Mouse (Mus musculus) hindbrain, embryonic 16.5 days (tissue): ENCODE measurements at regions not wholly inside any gene's neighbourhood (a gene's known extent, or its start where the extent isn't known, plus 50 kb on each side); places are given as distances from the start of the nearest gene placed in this dataset.

Source experiments
- ATAC-seq: fragments of 200-750 bp; cut with Nextera tagmentation; 2 replicates; pipeline ENCODE4 v1.8.0; 2017; ENCODE audit warnings: moderate TSS enrichment, moderate library complexity
- H3K27ac ChIP-seq: fragments of 300-500 bp; sonication (generic); 2 replicates; pipeline ENCODE4 v1.5.1; 2014; ENCODE audit warnings: low read depth, mild to moderate bottlenecking, control low read depth, low read length, moderate library complexity
- H3K27me3 ChIP-seq: fragments of 300-500 bp; sonication (generic); replicated peaks from 2 replicates; pipeline ENCODE4 v1.6.1; 2014; ENCODE audit warnings: low read length; ENCODE audit not compliant: control insufficient read depth, insufficient read depth
- H3K36me3 ChIP-seq: fragments of 300-500 bp; sonication (generic); 2 replicates; pipeline ENCODE4 v1.6.1; 2014; ENCODE audit warnings: mild to moderate bottlenecking, low read length, moderate library complexity, mixed read lengths; ENCODE audit not compliant: control insufficient read depth, insufficient read depth
- H3K4me1 ChIP-seq: fragments of 300-500 bp; sonication (generic); 2 replicates; pipeline ENCODE4 v1.6.1; 2014; ENCODE audit warnings: low read depth, low read length; ENCODE audit not compliant: control insufficient read depth, insufficient read depth
- H3K4me2 ChIP-seq: fragments of 300-500 bp; sonication (generic); 2 replicates; pipeline ENCODE4 v1.6.1; 2014; ENCODE audit warnings: mild to moderate bottlenecking, low read length, control low read depth, moderate library complexity
- H3K4me3 ChIP-seq: fragments of 300-500 bp; sonication (generic); 2 replicates; pipeline ENCODE4 v1.5.1; 2014; ENCODE audit warnings: mild to moderate bottlenecking, low read length, control low read depth, moderate library complexity
- H3K9ac ChIP-seq: fragments of 300-500 bp; sonication (generic); 2 replicates; pipeline ENCODE4 v1.6.1; 2014; ENCODE audit warnings: low read depth, mild to moderate bottlenecking, control low read depth, low read length, moderate library complexity
- H3K9me3 ChIP-seq: fragments of 300-500 bp; sonication (generic); 2 replicates; pipeline ENCODE4 v1.6.1; 2014; ENCODE audit warnings: mild to moderate bottlenecking, low read length, moderate library complexity; ENCODE audit not compliant: control insufficient read depth
- WGBS: fragments of 180-500 bp; shearing (Covaris S2); extraction: QIAGEN DNeasy Blood & Tissue Kit; methylation state at CpG from one replicate; pipeline ENCODE4 v1.1.7; 2014; 5-methylcytosine and 5-hydroxymethylcytosine counted together

GRCm38 (mm10) chr2:85250026-85250560 is 53.1 kb upstream of the Lrrc55 start:
- Histone ChIP-seq H3K36me3 (no peaks in the 10 kb centered on the region), H3K27ac (no peak overlapping the region), H3K9ac (no peak overlapping the region), H3K4me3 (no peak overlapping the region), H3K27me3 (no peaks in the 10 kb centered on the region), H3K9me3 (no peaks in the 10 kb centered on the region), H3K4me2 (no peak overlapping the region), H3K4me1 (peaks cover 7% of the 10 kb centered on the region)
- 81% methylated on average over 10 of the region's 10 CpGs for WGBS
- no peak for ATAC-seq
